In genomic region chr14:8327371-8327770, GRCm38 (mm10) we compare ENCODE assay signal across 12 mouse cellular contexts. TPM values are rescaled to one million over a fixed set of nuclear protein-coding genes. Genes with fewer than 3 reads are reported as not detected.
DNase-seq lines count a peak whose midpoint lies in the region; ATAC-seq and TF ChIP-seq lines count a peak whose summit lies in the region.
"Had no signal": no experiment of that assay in that cellular context is flagged by ENCODE, and none has a peak within 500 bp of the region (broad histone marks: within the 10 kb centered on the region; RNA-seq: fewer than 3 reads in every experiment).

No protein-coding gene starts in this region.

- no peak for TF ChIP-seq POLR2A in cortical plate, adult 2 months (IDR thresholded peaks at IDR 0.05; ENCODE audit: extremely low read depth, insufficient read depth, low read length)
- TF ChIP-seq POLR2A in lung, adult 2 months (IDR thresholded peaks at IDR 0.05; ENCODE audit: borderline replicate concordance, extremely low read depth, low read depth, low read length) = no peak

- peak; percentile 24 for DNase-seq in adrenal gland, adult 8-10 months
- DNase-seq in adrenal gland, postnatal 25 days = no peak
- DNase-seq in kidney, postnatal 10 days = peak; percentile 69
- no peak for DNase-seq in lung, adult 2 months
- DNase-seq in left cerebral cortex, postnatal 14 days (ENCODE audit: low spot score in 2 of 2) = no peak
- DNase-seq: gastrocnemius, postnatal 36 days; left cerebral cortex, postnatal 4 days; lung, postnatal 4 days had no signal

- intact Hi-C loops in left cerebral cortex, postnatal 14 days (cut with DNase I) = no loop called here

- no peak overlapping the region for H3K4me2 ChIP-seq in hindbrain, embryonic 12.5 days (replicated peaks)
- no peak overlapping the region for H3K4me2 ChIP-seq in hindbrain, embryonic 16.5 days (ENCODE audit: low read length)

- H3K4me3 ChIP-seq in hindbrain, embryonic 12.5 days = no peak overlapping the region
- H3K4me3 ChIP-seq in hindbrain, embryonic 16.5 days (ENCODE audit: low read length) = no peak overlapping the region
- no peak overlapping the region for H3K4me3 ChIP-seq in cortical plate, adult 2 months (ENCODE audit: insufficient read depth, low read length)
- H3K4me3 ChIP-seq in lung, adult 2 months (replicated peaks; ENCODE audit: extremely low read depth, low read depth, low read length) = no peak overlapping the region

- no peaks in the 10 kb centered on the region for H3K36me3 ChIP-seq in hindbrain, embryonic 12.5 days
- H3K36me3 ChIP-seq in hindbrain, embryonic 16.5 days (ENCODE audit: control insufficient read depth, insufficient read depth, low read length) = no peaks in the 10 kb centered on the region

- H3K27me3 ChIP-seq in hindbrain, embryonic 12.5 days = no peaks in the 10 kb centered on the region
- H3K27me3 ChIP-seq in hindbrain, embryonic 16.5 days (replicated peaks; ENCODE audit: control insufficient read depth, insufficient read depth, low read length) = no peaks in the 10 kb centered on the region; the same call in 1 of the 2 replicates

- 26% methylated on average over 1 of the region's 1 CpGs for WGBS in hindbrain, embryonic 12.5 days
- 61% methylated on average over 1 of the region's 1 CpGs for WGBS in hindbrain, embryonic 16.5 days
- 80% methylated on average over 1 of the region's 1 CpGs for WGBS in lung, adult 2 months

- H3K9ac ChIP-seq in hindbrain, embryonic 12.5 days = no peak overlapping the region
- no peak overlapping the region for H3K9ac ChIP-seq in hindbrain, embryonic 16.5 days (ENCODE audit: low read depth, low read length)

- TF ChIP-seq CTCF in cortical plate, adult 2 months (IDR thresholded peaks at IDR 0.05; ENCODE audit: extremely low read depth, insufficient read depth, low read length) = no peak
- TF ChIP-seq CTCF in lung, adult 2 months (IDR thresholded peaks at IDR 0.05; ENCODE audit: insufficient read depth, low read length) = no peak

- no peak for ATAC-seq in hindbrain, embryonic 12.5 days (ENCODE audit: low FRiP score)
- no peak for ATAC-seq in hindbrain, embryonic 16.5 days

- H3K4me1 ChIP-seq in hindbrain, embryonic 12.5 days = peaks cover 6% of the 10 kb centered on the region; the same call in 1 of the 2 replicates
- peaks cover 8% of the 10 kb centered on the region for H3K4me1 ChIP-seq in hindbrain, embryonic 16.5 days (ENCODE audit: control insufficient read depth, insufficient read depth, low read depth, low read length)
- H3K4me1 ChIP-seq in cortical plate, adult 2 months (ENCODE audit: control insufficient read depth, insufficient read depth, low read length) = peaks cover 3% of the 10 kb centered on the region
- 0 out of 2 replicates have a peak, but pooled peaks cover 2% of the 10 kb centered on the region for H3K4me1 ChIP-seq in lung, adult 2 months (ENCODE audit: control insufficient read depth, insufficient read depth, low read length)

- 0 out of 2 replicates have a peak overlapping the region, but pooled peaks have one; percentile 24 for H3K27ac ChIP-seq in hindbrain, embryonic 12.5 days
- no peak overlapping the region for H3K27ac ChIP-seq in hindbrain, embryonic 16.5 days (ENCODE audit: low read depth, low read length)
- peak overlapping the region; percentile 83 for H3K27ac ChIP-seq in cortical plate, adult 2 months (ENCODE audit: insufficient read depth, low read length)

- H3K9me3 ChIP-seq in hindbrain, embryonic 12.5 days (replicated peaks) = no peaks in the 10 kb centered on the region
- H3K9me3 ChIP-seq in hindbrain, embryonic 16.5 days (ENCODE audit: control insufficient read depth, low read length) = no peaks in the 10 kb centered on the region

RNA-seq across cellular contexts. Expression of gene Fam107a, which starts 9.5 kb away (rescaled TPM):
- total RNA-seq in adrenal gland, adult 8-10 months (2022) = 1 to 10 TPM; 3.7 to 6.7 (median 5.6) TPM
- 1.6 and 2.9 TPM in 2 replicates for total RNA-seq in adrenal gland, postnatal 25 days (2021)
- polyA plus RNA-seq in hindbrain, embryonic 12.5 days (2016; fragmentation: Nextera tagmentation; extraction: Ambion mirVana) = 2.5 and 4.5 TPM in 2 replicates
- 0.89 and 1.2 TPM in 2 replicates for polyA plus RNA-seq in hindbrain, embryonic 16.5 days (2015; fragmentation: Nextera tagmentation; extraction: Ambion mirVana)
- polyA plus RNA-seq in cortical plate, adult 2 months (2012; rRNA removed) = 498 and 520 TPM in 2 replicates
- 8.5 and 12.1 TPM in 2 replicates for polyA plus RNA-seq in lung, adult 2 months (2012; rRNA removed)
- total RNA-seq in left cerebral cortex, postnatal 14 days (2021) = 100 to 1,000 TPM; 139 to 201 TPM

RNA-seq across cellular contexts. Expression of gene Oit1, which starts 51.2 kb away (rescaled TPM):
- not detected for total RNA-seq in adrenal gland, adult 8-10 months (2022)
- not detected in 2 replicates for total RNA-seq in adrenal gland, postnatal 25 days (2021)
- not detected in 2 replicates for polyA plus RNA-seq in hindbrain, embryonic 12.5 days (2016; fragmentation: Nextera tagmentation; extraction: Ambion mirVana)
- polyA plus RNA-seq in hindbrain, embryonic 16.5 days (2015; fragmentation: Nextera tagmentation; extraction: Ambion mirVana) = not detected in 2 replicates
- not detected in 2 replicates for polyA plus RNA-seq in cortical plate, adult 2 months (2012; rRNA removed)
- polyA plus RNA-seq in lung, adult 2 months (2012; rRNA removed) = 4.3 and 5.1 TPM in 2 replicates
- not detected for total RNA-seq in left cerebral cortex, postnatal 14 days (2021)
- total RNA-seq: gastrocnemius, postnatal 36 days; left cerebral cortex, postnatal 4 days; midbrain, postnatal 0 days had no signal
- polyA plus RNA-seq: midbrain, postnatal 0 days had no signal

Comparison
In these comparisons a context has a peak if more than half of its experiments do, and no peak if none do; other contexts are left out.
1. DNase-seq: peak in adrenal gland, adult 8-10 months (single experiment) and kidney, postnatal 10 days (single experiment); none in adrenal gland, postnatal 25 days (single experiment), lung, adult 2 months (single experiment) and left cerebral cortex, postnatal 14 days (0 of 2).
2. RNA of gene Fam107a, which starts 9.5 kb away (polyA plus RNA-seq): 498 to 520 TPM in cortical plate, adult 2 months; 8.5 to 12.1 TPM in lung, adult 2 months, 2.5 to 4.5 TPM in hindbrain, embryonic 12.5 days and 0.89 to 1.2 TPM in hindbrain, embryonic 16.5 days; every median in the first group is over 10 times any median in the second.